Mouse (Mus musculus): ENCODE measurements around the gene Phrf1.

GRCm38 (mm10) chr7:141277701-141278678 lies 49.4 kb downstream of the Phrf1 start:
- TF ChIP-seq POLR2A (IDR thresholded peaks at IDR 0.05; ENCODE audit: low read depth, low read length) (no peak), CTCF (IDR thresholded peaks at IDR 0.05; ENCODE audit: borderline replicate concordance, insufficient read depth, low read length) (no peak)
